In the genomic region with DNA sequence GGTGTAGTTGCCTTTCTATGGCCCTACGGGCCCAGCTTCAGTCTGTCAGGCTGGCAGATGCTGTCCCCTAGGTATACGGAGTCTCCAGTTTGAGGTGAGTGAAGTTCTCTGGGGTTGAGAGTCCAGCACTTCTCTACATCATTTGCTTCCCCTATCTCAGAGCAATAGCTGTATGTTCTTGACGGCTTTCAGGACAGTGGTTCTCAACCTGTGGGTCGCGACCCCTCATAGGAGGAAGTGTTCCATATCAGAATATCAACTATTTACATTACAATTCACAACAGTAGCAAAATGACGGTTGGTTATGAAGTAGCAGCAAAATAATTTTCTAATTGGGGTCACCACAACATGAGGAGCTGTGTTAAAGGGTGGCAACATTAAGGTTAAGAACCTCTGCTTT, we compare ENCODE assay signal across 30 mouse cellular contexts. TPM values are rescaled to one million over a fixed set of nuclear protein-coding genes. Genes with fewer than 3 reads are reported as not detected.
"Had no signal": no experiment of that assay in that cellular context is flagged by ENCODE, and none has a peak within 500 bp of the region (broad histone marks: within the 10 kb centered on the region; RNA-seq: fewer than 3 reads in every experiment).

No protein-coding gene starts in this region.

- H3K36me3 ChIP-seq: embryonic facial prominence, embryonic 10.5 days; embryonic facial prominence, embryonic 12.5 days; embryonic facial prominence, embryonic 13.5 days; embryonic facial prominence, embryonic 15.5 days; forebrain, embryonic 10.5 days; forebrain, embryonic 12.5 days; forebrain, embryonic 15.5 days had no signal

- DNase-seq: cerebellum, adult 8-10 months; cerebellum, adult 9-10 months; cerebellum, adult 9-11 months; cerebellum, postnatal 10 days; cerebellum, postnatal 14 days; cerebellum, postnatal 25 days; cerebellum, postnatal 36 days; embryo, embryonic 11 days; forebrain, postnatal 0 days; gastrocnemius, adult 2 months; gastrocnemius, postnatal 10 days; gastrocnemius, postnatal 14 days; gastrocnemius, postnatal 25 days; gastrocnemius, postnatal 36 days; heart, adult 18-20 months; heart, adult 2 months had no signal

- H3K27ac ChIP-seq: embryonic facial prominence, embryonic 10.5 days; embryonic facial prominence, embryonic 12.5 days; embryonic facial prominence, embryonic 13.5 days; embryonic facial prominence, embryonic 15.5 days; forebrain, embryonic 10.5 days; forebrain, embryonic 12.5 days; forebrain, embryonic 13.5 days; forebrain, embryonic 15.5 days; gastrocnemius, adult 2 months; heart, adult 2 months had no signal

- ATAC-seq: forebrain, embryonic 13.5 days; forebrain, embryonic 14.5 days; forebrain, embryonic 15.5 days; forebrain, embryonic 16.5 days; forebrain, postnatal 0 days had no signal

- H3K9me3 ChIP-seq: embryonic facial prominence, embryonic 10.5 days; embryonic facial prominence, embryonic 12.5 days; embryonic facial prominence, embryonic 13.5 days; embryonic facial prominence, embryonic 15.5 days; forebrain, embryonic 10.5 days; forebrain, embryonic 12.5 days; forebrain, embryonic 13.5 days; forebrain, embryonic 15.5 days had no signal

- H3K27me3 ChIP-seq: embryonic facial prominence, embryonic 12.5 days; embryonic facial prominence, embryonic 13.5 days; embryonic facial prominence, embryonic 15.5 days; forebrain, embryonic 12.5 days; forebrain, embryonic 13.5 days; forebrain, embryonic 15.5 days had no signal

- H3K9ac ChIP-seq: embryonic facial prominence, embryonic 12.5 days; embryonic facial prominence, embryonic 13.5 days; embryonic facial prominence, embryonic 15.5 days; forebrain, embryonic 12.5 days; forebrain, embryonic 13.5 days; forebrain, embryonic 15.5 days; forebrain, postnatal 0 days had no signal

- H3K4me2 ChIP-seq: embryonic facial prominence, embryonic 12.5 days; embryonic facial prominence, embryonic 13.5 days; embryonic facial prominence, embryonic 15.5 days; forebrain, embryonic 12.5 days; forebrain, embryonic 13.5 days; forebrain, embryonic 15.5 days had no signal

- H3K4me3 ChIP-seq: embryonic facial prominence, embryonic 10.5 days; embryonic facial prominence, embryonic 12.5 days; embryonic facial prominence, embryonic 13.5 days; embryonic facial prominence, embryonic 15.5 days; erythroblast, embryonic 14.5 days; forebrain, embryonic 10.5 days; forebrain, embryonic 12.5 days; forebrain, embryonic 13.5 days; forebrain, embryonic 15.5 days; gastrocnemius, adult 2 months; heart, adult 2 months had no signal

- H3K4me1 ChIP-seq: embryonic facial prominence, embryonic 10.5 days; embryonic facial prominence, embryonic 12.5 days; embryonic facial prominence, embryonic 13.5 days; embryonic facial prominence, embryonic 15.5 days; forebrain, embryonic 10.5 days; forebrain, embryonic 12.5 days; forebrain, embryonic 13.5 days; forebrain, embryonic 15.5 days had no signal

RNA-seq across cellular contexts. Expression of gene Tmem273, which starts 35.0 kb away (rescaled TPM):
- total RNA-seq: forebrain, postnatal 0 days; gastrocnemius, adult 18-20 months; gastrocnemius, adult 8-10 months; gastrocnemius, postnatal 25 days had no signal
- polyA plus RNA-seq: erythroblast, embryonic 14.5 days; forebrain, embryonic 11.5 days had no signal
